Mouse (Mus musculus) heart, embryonic 12.5 days (tissue): ENCODE results near the gene Cacna1i. TPM values are rescaled to one million over a fixed set of nuclear protein-coding genes. Genes with fewer than 3 reads are reported as not detected.

Experiments
- ATAC-seq: fragments of 200-750 bp; cut with Nextera tagmentation; 2 replicates; pipeline ENCODE4 v1.8.0; 2017; ENCODE audit warnings: moderate TSS enrichment, moderate library complexity; ENCODE audit not compliant: insufficient number of reproducible peaks, low FRiP score
- H3K27ac ChIP-seq: fragments of 300-500 bp; sonication (generic); 2 replicates; pipeline ENCODE4 v1.5.1; 2016; ENCODE audit warnings: mild to moderate bottlenecking, moderate library complexity; ENCODE audit not compliant: poor library complexity, severe bottlenecking
- H3K27me3 ChIP-seq: fragments of 300-500 bp; sonication (generic); replicated peaks from 2 replicates; pipeline ENCODE4 v1.6.1; 2016; ENCODE audit warnings: mild to moderate bottlenecking, moderate library complexity
- H3K36me3 ChIP-seq: fragments of 300-500 bp; sonication (generic); 2 replicates; pipeline ENCODE4 v1.6.1; 2016; ENCODE audit warnings: mild to moderate bottlenecking, moderate library complexity
- H3K4me1 ChIP-seq: fragments of 300-500 bp; sonication (generic); replicated peaks from 2 replicates; pipeline ENCODE4 v1.6.1; 2016; ENCODE audit warnings: mild to moderate bottlenecking
- H3K4me2 ChIP-seq: fragments of 300-500 bp; sonication (generic); 2 replicates; pipeline ENCODE4 v1.6.1; 2016; ENCODE audit warnings: mild to moderate bottlenecking, moderate library complexity
- H3K4me3 ChIP-seq: fragments of 300-500 bp; sonication (generic); 2 replicates; pipeline ENCODE4 v1.5.1; 2016; ENCODE audit warnings: mild to moderate bottlenecking
- H3K9ac ChIP-seq: fragments of 300-500 bp; sonication (generic); 2 replicates; pipeline ENCODE4 v1.6.1; 2016; ENCODE audit warnings: mild to moderate bottlenecking, moderate library complexity
- H3K9me3 ChIP-seq: fragments of 300-500 bp; sonication (generic); replicated peaks from 2 replicates; pipeline ENCODE4 v1.6.1; 2016; ENCODE audit warnings: mild to moderate bottlenecking, moderate library complexity
- WGBS: fragments of 180-500 bp; shearing (Covaris S2); methylation state at CpG from one replicate; pipeline ENCODE4 v1.1.7; 2016; 5-methylcytosine and 5-hydroxymethylcytosine counted together
- polyA plus RNA-seq: library from polyadenylated mRNA; unstranded; fragments of >200 nt; fragmentation: Nextera tagmentation; extraction: Ambion mirVana; gene quantifications from 2 replicates; pipeline ENCODE4 v1.2.1, GENCODE M21; 2016

The Cacna1i gene
- polyA plus RNA-seq, 1 experiment from 2014 or later: not detected

DNA sequence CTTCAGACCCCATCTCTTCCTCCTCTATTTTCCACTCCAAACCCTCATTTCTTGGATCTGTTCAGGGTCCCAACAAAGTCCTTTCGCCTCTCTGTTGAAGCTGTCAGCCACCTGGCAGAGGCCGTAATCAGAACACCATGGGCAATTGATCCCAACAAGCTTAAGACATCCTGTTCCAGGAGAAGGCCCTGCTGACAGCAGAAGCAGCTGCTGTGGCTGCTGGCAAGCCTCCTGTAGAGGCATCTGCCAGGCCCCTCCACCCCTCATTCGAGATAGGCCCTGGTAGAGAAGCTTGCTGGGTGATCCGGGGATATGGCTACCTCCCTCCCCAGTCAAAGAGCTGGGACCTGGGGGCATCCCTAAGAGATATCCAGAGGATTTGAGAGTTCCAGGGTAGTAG lies 126.0 kb downstream of the Cacna1i start:
- no peaks in the 10 kb centered on the region for H3K9me3 ChIP-seq
- H3K9ac ChIP-seq: no peak overlapping the region
- H3K4me1 ChIP-seq: peaks cover 29% of the 10 kb centered on the region
- no peak overlapping the region for H3K4me3 ChIP-seq
- ATAC-seq: no peak
- no peak overlapping the region for H3K4me2 ChIP-seq
- no peaks in the 10 kb centered on the region for H3K36me3 ChIP-seq
- peaks cover 8% of the 10 kb centered on the region for H3K27me3 ChIP-seq
- WGBS: 68% methylated on average over 4 of the region's 4 CpGs
- no peak overlapping the region for H3K27ac ChIP-seq

DNA sequence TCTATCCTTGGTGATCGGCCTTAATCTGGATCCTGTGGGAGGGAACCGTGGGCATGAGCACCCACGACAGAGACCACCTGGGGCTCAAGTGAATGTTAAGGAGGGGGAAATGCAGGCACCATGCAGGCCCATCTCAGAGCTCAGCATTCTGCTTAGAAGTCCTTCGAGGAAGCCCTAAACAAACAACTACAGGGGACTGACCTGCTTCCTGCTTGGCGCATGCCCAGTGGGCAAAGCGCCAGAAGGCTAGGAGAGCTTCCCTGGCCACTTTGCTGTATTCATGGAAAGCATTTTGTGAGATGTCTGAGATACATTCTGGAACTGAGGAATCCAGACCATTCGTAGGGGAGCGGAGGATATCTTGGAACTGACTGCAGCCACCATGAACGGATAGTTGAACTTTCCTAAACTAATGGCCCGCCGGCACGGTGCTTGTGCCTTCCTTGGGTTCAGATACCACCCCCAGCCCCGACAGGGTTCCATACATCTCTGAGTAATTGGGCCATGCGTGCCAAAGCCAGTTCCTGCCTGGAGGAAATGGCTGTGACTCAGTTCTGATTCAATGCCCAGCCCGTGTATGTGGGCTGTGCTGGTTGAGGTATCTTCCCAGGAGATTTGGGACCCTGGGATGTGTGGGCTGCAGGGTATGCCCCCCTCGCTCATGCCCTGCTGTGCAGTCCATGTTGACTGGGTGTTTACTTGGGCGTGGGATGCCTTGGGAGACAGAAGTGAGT lies 127.1 kb downstream of the Cacna1i start:
- ATAC-seq: peak; percentile 39; the same call in 1 of the 2 replicates
- Histone ChIP-seq H3K9me3 (no peaks in the 10 kb centered on the region), H3K9ac (no peak overlapping the region), H3K27me3 (peaks cover 15% of the 10 kb centered on the region), H3K4me2 (no peak overlapping the region; the same call in 1 of the 2 replicates), H3K4me1 (peaks cover 19% of the 10 kb centered on the region), H3K36me3 (no peaks in the 10 kb centered on the region), H3K27ac (no peak overlapping the region), H3K4me3 (no peak overlapping the region)
- WGBS: 69% methylated on average over 17 of the region's 17 CpGs

DNA sequence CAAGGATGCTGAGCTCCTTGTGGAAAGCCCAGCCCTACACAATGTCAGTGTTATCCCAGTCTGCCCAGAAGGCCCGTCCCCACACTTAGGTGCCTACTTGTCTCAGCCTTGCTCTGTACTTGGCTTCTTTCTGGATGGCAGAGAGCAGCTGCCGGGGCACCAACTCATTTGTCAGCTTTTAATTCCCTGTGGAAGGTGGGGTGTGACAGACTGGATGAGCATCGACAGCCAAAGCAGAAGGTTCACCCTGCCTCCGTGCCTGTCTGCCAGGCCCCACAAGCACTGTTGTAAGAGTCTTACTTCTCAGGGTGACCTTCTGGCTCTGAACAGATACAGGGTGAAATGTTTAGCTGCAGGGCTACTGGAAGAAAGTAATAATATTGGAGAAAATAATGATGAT lies 128.1 kb downstream of the Cacna1i start:
- Histone ChIP-seq H3K9me3 (no peaks in the 10 kb centered on the region), H3K4me3 (no peak overlapping the region), H3K4me1 (peaks cover 14% of the 10 kb centered on the region), H3K9ac (no peak overlapping the region), H3K36me3 (no peaks in the 10 kb centered on the region), H3K27ac (no peak overlapping the region), H3K27me3 (peaks cover 20% of the 10 kb centered on the region), H3K4me2 (no peak overlapping the region)
- 74% methylated on average over 4 of the region's 4 CpGs for WGBS
- ATAC-seq: no peak

DNA sequence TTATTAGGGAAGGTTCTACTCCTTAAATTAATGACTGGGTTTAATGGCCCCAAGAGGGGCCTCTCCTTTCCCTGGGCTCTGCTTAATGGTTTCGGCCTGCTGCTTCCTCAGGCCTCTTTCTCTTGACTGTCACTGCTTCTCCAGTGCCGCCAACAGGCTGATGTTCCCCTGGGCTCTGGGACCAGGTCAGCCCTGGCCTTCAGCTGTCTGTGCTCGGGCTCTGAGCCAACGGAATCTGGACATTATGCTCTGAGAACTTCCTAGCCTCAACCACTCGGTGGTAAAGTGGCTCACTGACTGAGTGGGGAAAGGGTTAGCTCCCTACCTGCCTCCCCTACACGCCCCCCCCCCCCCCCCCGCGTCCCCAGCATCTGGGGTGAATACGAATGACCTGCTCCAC lies 130.0 kb downstream of the Cacna1i start:
- Histone ChIP-seq H3K4me1 (peaks cover 11% of the 10 kb centered on the region), H3K4me3 (no peak overlapping the region), H3K36me3 (no peaks in the 10 kb centered on the region), H3K27ac (no peak overlapping the region), H3K9ac (no peak overlapping the region), H3K27me3 (peaks cover 17% of the 10 kb centered on the region), H3K9me3 (no peaks in the 10 kb centered on the region), H3K4me2 (no peak overlapping the region)
- 66% methylated on average over 9 of the region's 9 CpGs for whole genome bisulfite sequencing
- ATAC-seq: no peak

DNA sequence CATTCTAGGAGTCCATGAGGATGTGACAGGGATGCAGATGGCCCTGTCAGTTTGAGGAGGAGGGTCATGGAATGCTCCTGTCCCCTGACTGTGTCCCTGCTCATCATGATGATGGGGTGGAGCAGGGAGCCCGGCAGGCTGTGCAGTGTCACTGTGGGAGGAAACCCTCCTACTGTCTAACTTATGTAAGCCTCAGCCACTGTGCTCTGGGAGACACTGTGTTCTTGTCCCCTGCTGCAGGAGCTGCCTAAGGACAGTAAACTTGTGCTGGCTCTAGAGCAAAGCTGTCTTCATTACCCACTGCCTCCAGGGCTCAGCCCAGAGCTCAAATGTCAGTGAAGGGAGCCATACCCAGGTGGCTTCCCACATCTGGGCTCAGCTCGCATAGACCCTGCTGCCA lies 131.1 kb downstream of the Cacna1i start:
- H3K4me1 ChIP-seq: peaks cover 14% of the 10 kb centered on the region
- no peak overlapping the region for H3K27ac ChIP-seq
- H3K4me3 ChIP-seq: no peak overlapping the region
- no peak overlapping the region for H3K4me2 ChIP-seq
- no peak overlapping the region for H3K9ac ChIP-seq
- peaks cover 17% of the 10 kb centered on the region for H3K27me3 ChIP-seq
- WGBS: 62% methylated on average over 2 of the region's 2 CpGs
- no peaks in the 10 kb centered on the region for H3K36me3 ChIP-seq
- no peak for ATAC-seq
- no peaks in the 10 kb centered on the region for H3K9me3 ChIP-seq

DNA sequence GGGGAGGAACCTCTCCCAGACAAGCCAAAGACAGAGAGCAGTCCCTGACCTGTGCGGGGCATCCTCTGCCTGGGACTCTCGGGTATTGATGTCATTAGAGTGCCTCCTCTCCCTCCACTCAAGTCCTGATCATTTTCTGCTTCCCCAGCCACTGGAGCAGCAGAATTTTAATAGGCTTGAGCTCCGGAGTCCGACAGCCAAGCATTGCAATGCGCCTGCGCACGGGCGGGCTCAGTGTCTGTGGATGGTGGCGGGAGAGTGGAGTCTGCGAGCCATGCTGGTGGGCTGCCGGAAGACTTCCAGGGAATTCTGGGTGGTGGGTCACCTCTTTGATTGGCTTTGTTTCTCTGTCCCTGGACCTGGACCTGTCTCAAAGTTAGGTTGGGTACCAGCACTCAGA lies 143.3 kb downstream of the Cacna1i start:
- H3K4me3 ChIP-seq: no peak overlapping the region
- peaks cover 23% of the 10 kb centered on the region for H3K27me3 ChIP-seq
- H3K9me3 ChIP-seq: no peaks in the 10 kb centered on the region
- ATAC-seq: no peak
- no peak overlapping the region for H3K9ac ChIP-seq
- no peak overlapping the region for H3K4me2 ChIP-seq
- no peak overlapping the region for H3K27ac ChIP-seq
- H3K4me1 ChIP-seq: no peaks in the 10 kb centered on the region
- 80% methylated on average over 11 of the region's 11 CpGs for WGBS
- H3K36me3 ChIP-seq: no peaks in the 10 kb centered on the region

DNA sequence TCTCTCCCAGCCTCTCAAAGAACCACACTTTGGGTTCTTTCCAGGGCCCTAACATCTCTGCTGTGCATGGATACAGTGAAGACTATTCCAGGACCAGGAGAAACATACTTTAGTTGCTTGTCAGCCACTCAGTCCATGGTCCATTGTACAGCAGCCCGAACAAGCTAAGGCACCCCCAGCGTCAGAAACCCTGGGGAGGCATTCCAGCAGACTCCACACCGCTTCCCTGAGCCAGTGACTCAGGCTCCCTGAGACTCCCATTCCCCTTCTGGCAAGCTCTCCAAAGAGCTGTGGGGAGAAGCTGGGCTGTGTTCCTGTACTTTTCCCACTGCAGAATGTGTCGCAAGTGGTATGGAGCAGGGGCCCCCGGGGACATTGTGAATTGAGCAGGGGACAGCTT lies 149.9 kb downstream of the Cacna1i start:
- WGBS: 67% methylated on average over 5 of the region's 5 CpGs
- no peaks in the 10 kb centered on the region for H3K9me3 ChIP-seq
- no peak overlapping the region for H3K27ac ChIP-seq
- H3K36me3 ChIP-seq: no peaks in the 10 kb centered on the region
- H3K27me3 ChIP-seq: peaks cover 42% of the 10 kb centered on the region
- H3K4me1 ChIP-seq: peaks cover 14% of the 10 kb centered on the region
- no peak overlapping the region for H3K9ac ChIP-seq
- ATAC-seq: no peak
- H3K4me2 ChIP-seq: no peak overlapping the region
- H3K4me3 ChIP-seq: no peak overlapping the region

- Histone ChIP-seq H3K27me3 (peaks cover 43% of the 10 kb centered on the region), H3K4me3 (no peak overlapping the region), H3K4me2 (no peak overlapping the region), H3K36me3 (no peaks in the 10 kb centered on the region), H3K9me3 (no peaks in the 10 kb centered on the region), H3K9ac (no peak overlapping the region), H3K4me1 (peaks cover 14% of the 10 kb centered on the region), H3K27ac (no peak overlapping the region)
- 77% methylated on average over 9 of the region's 9 CpGs for WGBS
- ATAC-seq: no peak
Observed at GRCm38 (mm10) chr15:80437996-80438395, 151.0 kb downstream of the Cacna1i start.

DNA sequence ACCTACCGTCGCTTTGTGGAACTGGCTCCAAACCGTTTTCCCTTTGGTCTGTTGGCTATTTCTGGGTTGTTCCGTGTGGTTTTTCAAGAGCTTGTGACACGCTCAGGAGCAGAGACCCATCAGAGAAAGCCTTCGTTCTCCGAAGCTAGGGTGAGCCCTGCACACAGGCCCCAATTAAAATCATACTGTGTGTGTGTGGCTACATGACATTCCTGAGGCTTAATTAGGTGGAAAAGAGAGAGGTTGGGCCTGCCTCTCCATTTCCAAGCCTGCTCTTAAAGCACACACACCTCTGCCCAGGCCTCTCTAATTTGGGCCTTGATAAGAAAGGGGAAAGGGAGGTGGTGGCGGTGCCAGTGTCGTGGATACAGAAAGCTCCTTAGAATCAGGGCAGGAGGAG lies 151.4 kb downstream of the Cacna1i start:
- no peaks in the 10 kb centered on the region for H3K36me3 ChIP-seq
- no peak overlapping the region for H3K27ac ChIP-seq
- no peak overlapping the region for H3K9ac ChIP-seq
- WGBS: 64% methylated on average over 9 of the region's 9 CpGs
- H3K27me3 ChIP-seq: peaks cover 42% of the 10 kb centered on the region
- H3K4me2 ChIP-seq: no peak overlapping the region
- H3K4me1 ChIP-seq: peaks cover 14% of the 10 kb centered on the region
- no peak overlapping the region for H3K4me3 ChIP-seq
- H3K9me3 ChIP-seq: peaks cover 3% of the 10 kb centered on the region; the same call in 1 of the 2 replicates
- ATAC-seq: no peak

DNA sequence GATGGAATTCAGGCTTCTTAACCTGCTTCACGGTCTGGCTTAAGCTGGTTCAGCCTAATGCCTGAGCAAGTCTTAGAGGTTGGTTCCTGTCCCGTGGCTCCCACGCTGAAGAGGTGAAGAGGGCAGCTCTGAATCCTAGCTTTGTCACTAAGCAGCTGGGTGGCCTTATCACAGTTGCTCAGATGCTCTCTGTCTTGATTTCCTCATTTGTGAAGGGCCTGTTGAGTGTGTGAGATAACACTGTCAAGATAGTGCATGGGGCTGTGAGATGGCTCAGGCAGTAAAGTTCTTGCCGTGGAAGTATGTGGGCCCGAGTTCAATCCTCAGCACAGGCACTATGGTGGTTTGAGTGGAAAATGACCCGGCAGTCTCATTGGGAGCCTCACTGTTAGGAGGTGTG lies 153.2 kb downstream of the Cacna1i start:
- peaks cover 37% of the 10 kb centered on the region for H3K27me3 ChIP-seq
- H3K4me3 ChIP-seq: no peak overlapping the region
- peaks cover 3% of the 10 kb centered on the region; the same call in 1 of the 2 replicates for H3K9me3 ChIP-seq
- H3K9ac ChIP-seq: no peak overlapping the region
- no peak overlapping the region for H3K27ac ChIP-seq
- no peak overlapping the region for H3K4me2 ChIP-seq
- no peaks in the 10 kb centered on the region for H3K36me3 ChIP-seq
- WGBS: 15% methylated on average over 6 of the region's 6 CpGs
- no peak for ATAC-seq
- H3K4me1 ChIP-seq: peaks cover 14% of the 10 kb centered on the region

GRCm38 (mm10) chr15:80445956-80446687 lies 159.1 kb downstream of the Cacna1i start:
- H3K27ac ChIP-seq: no peak overlapping the region
- 78% methylated on average over 15 of the region's 15 CpGs for WGBS
- no peak overlapping the region for H3K9ac ChIP-seq
- peaks cover 5% of the 10 kb centered on the region for H3K9me3 ChIP-seq
- no peaks in the 10 kb centered on the region for H3K36me3 ChIP-seq
- no peak overlapping the region for H3K4me2 ChIP-seq
- H3K4me3 ChIP-seq: no peak overlapping the region
- ATAC-seq: no peak
- H3K4me1 ChIP-seq: no peaks in the 10 kb centered on the region
- H3K27me3 ChIP-seq: peaks cover 11% of the 10 kb centered on the region
